25 mouse cellular contexts compared by ENCODE assay signal in the genomic region with DNA sequence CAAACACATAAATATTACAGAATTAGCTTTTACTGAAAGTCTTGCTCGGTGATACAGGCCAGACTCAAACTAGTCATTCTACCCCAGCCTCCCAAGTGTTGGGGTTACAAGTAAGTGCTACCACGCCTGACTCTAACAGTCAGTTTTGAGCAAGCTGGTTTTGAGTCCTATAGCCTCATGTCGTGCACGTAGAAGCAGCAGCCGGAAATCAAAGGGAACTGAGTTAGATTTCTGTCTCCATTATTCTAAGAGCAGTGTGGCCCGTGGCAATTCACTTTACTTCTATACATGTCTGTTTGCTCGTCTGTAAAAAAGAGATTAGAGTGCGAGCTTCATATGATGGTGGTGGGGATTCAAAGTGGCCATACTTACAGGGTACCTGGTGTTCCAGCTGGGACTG. TPM values are rescaled to one million over a fixed set of nuclear protein-coding genes. Genes with fewer than 3 reads are reported as not detected.
DNase-seq lines count a peak whose midpoint lies in the region; ATAC-seq and TF ChIP-seq lines count a peak whose summit lies in the region.
"Had no signal": no experiment of that assay in that cellular context is flagged by ENCODE, and none has a peak within 500 bp of the region (broad histone marks: within the 10 kb centered on the region; RNA-seq: fewer than 3 reads in every experiment).

No protein-coding gene starts in this region.

- H3K4me2 ChIP-seq in lung, postnatal 0 days (replicated peaks; ENCODE audit: low read depth, low read length) = no peak overlapping the region
- H3K4me2 ChIP-seq: embryonic facial prominence, embryonic 12.5 days; embryonic facial prominence, embryonic 15.5 days; heart, embryonic 11.5 days; hindbrain, embryonic 13.5 days had no signal

- peaks cover 23% of the 10 kb centered on the region for H3K4me1 ChIP-seq in thymus, adult 2 months (replicated peaks; ENCODE audit: control insufficient read depth, insufficient read depth, low read length)
- H3K4me1 ChIP-seq in bone marrow, adult 2 months (ENCODE audit: control insufficient read depth, insufficient read depth, low read length) = peaks cover 8% of the 10 kb centered on the region
- no peaks in the 10 kb centered on the region for H3K4me1 ChIP-seq in small intestine, adult 2 months (ENCODE audit: control insufficient read depth, insufficient read depth, insufficient read length, low read length)
- no peaks in the 10 kb centered on the region; the same call in 1 of the 2 replicates for H3K4me1 ChIP-seq in lung, postnatal 0 days (ENCODE audit: insufficient read depth, low read depth, low read length)
- H3K4me1 ChIP-seq: embryonic facial prominence, embryonic 12.5 days; embryonic facial prominence, embryonic 15.5 days; hindbrain, embryonic 13.5 days had no signal

- 80% methylated on average over 8 of the region's 8 CpGs for WGBS in thymus, adult 2 months
- 74% methylated on average over 8 of the region's 8 CpGs for WGBS in bone marrow, adult 2 months
- WGBS in small intestine, adult 2 months = 85% methylated on average over 8 of the region's 8 CpGs
- 90% methylated on average over 8 of the region's 8 CpGs for WGBS in lung, postnatal 0 days

- DNase-seq in thymus, adult 2 months = no peak
- no peak for DNase-seq in thymus, adult 18-20 months
- peak; percentile 57 for DNase-seq in CD4-positive, CD25-positive, alpha-beta regulatory T cell, adult 2 months (ENCODE audit: low read depth, low spot score)
- DNase-seq in heart, postnatal 4 days = no peak
- no peak for DNase-seq in lung, postnatal 0 days (ENCODE audit: low spot score)
- DNase-seq: adrenal gland, adult 2 months; adrenal gland, postnatal 14 days; cerebellum, adult 18-20 months; cerebellum, adult 9-10 months; cerebellum, postnatal 14 days; forebrain, postnatal 0 days; gastrocnemius, adult 2 months; gastrocnemius, postnatal 14 days had no signal

- H3K36me3 ChIP-seq in thymus, adult 2 months (ENCODE audit: control insufficient read depth, insufficient read depth, low read length) = no peaks in the 10 kb centered on the region
- no peaks in the 10 kb centered on the region for H3K36me3 ChIP-seq in small intestine, adult 2 months (ENCODE audit: control insufficient read depth, insufficient read depth, low read length)
- H3K36me3 ChIP-seq in lung, postnatal 0 days (ENCODE audit: insufficient read depth, low read length) = no peaks in the 10 kb centered on the region
- H3K36me3 ChIP-seq: embryonic facial prominence, embryonic 12.5 days; embryonic facial prominence, embryonic 15.5 days; G1E; hindbrain, embryonic 10.5 days; hindbrain, embryonic 13.5 days had no signal

- H3K9ac ChIP-seq in lung, postnatal 0 days (replicated peaks; ENCODE audit: low read depth) = no peak overlapping the region
- H3K9ac ChIP-seq: embryonic facial prominence, embryonic 12.5 days; embryonic facial prominence, embryonic 15.5 days; forebrain, postnatal 0 days; hindbrain, embryonic 13.5 days had no signal

- no peak overlapping the region for H3K4me3 ChIP-seq in thymus, adult 2 months (ENCODE audit: control insufficient read depth, insufficient read depth, low read length)
- no peak overlapping the region for H3K4me3 ChIP-seq in bone marrow, adult 2 months (replicated peaks; ENCODE audit: control insufficient read depth, low read depth, low read length)
- no peak overlapping the region for H3K4me3 ChIP-seq in small intestine, adult 2 months (ENCODE audit: low read depth, low read length)
- no peak overlapping the region for H3K4me3 ChIP-seq in lung, postnatal 0 days (ENCODE audit: low read depth, low read length)
- H3K4me3 ChIP-seq: embryonic facial prominence, embryonic 12.5 days; embryonic facial prominence, embryonic 15.5 days; gastrocnemius, adult 2 months; hindbrain, embryonic 10.5 days; hindbrain, embryonic 13.5 days had no signal

- no peaks in the 10 kb centered on the region for H3K27me3 ChIP-seq in thymus, adult 2 months (ENCODE audit: control insufficient read depth, insufficient read depth, low read length)
- no peaks in the 10 kb centered on the region for H3K27me3 ChIP-seq in small intestine, adult 2 months (ENCODE audit: control insufficient read depth, insufficient read depth, low read length)
- H3K27me3 ChIP-seq in lung, postnatal 0 days (replicated peaks; ENCODE audit: insufficient read depth, low read length) = no peaks in the 10 kb centered on the region
- H3K27me3 ChIP-seq: CH12.LX; embryonic facial prominence, embryonic 12.5 days; Patski had no signal

- no peak for TF ChIP-seq CTCF in thymus, adult 2 months (IDR thresholded peaks at IDR 0.05; ENCODE audit: borderline replicate concordance, control insufficient read depth, extremely low read depth, insufficient read depth, low read length, poor library complexity)
- TF ChIP-seq CTCF in bone marrow, adult 2 months (IDR thresholded peaks at IDR 0.05; ENCODE audit: control insufficient read depth, insufficient read depth, low read length) = no peak
- no peak for TF ChIP-seq CTCF in small intestine, adult 2 months (IDR thresholded peaks at IDR 0.05; ENCODE audit: extremely low read depth, insufficient read length, insufficient replicate concordance, low read depth, low read length)
- TF ChIP-seq CTCF in lung, postnatal 0 days (IDR thresholded peaks at IDR 0.05) = no peak

- peak overlapping the region; percentile 83 for H3K27ac ChIP-seq in thymus, adult 2 months (ENCODE audit: control insufficient read depth, insufficient read depth, low read length)
- peak overlapping the region; percentile 50; the same call in 1 of the 2 replicates for H3K27ac ChIP-seq in bone marrow, adult 2 months (ENCODE audit: control insufficient read depth, insufficient read depth, low read depth, low read length, poor library complexity)
- H3K27ac ChIP-seq in small intestine, adult 2 months (ENCODE audit: insufficient read depth, low read depth, low read length) = peak overlapping the region; percentile 38
- H3K27ac ChIP-seq in lung, postnatal 0 days (ENCODE audit: low read length) = no peak overlapping the region
- H3K27ac ChIP-seq: embryonic facial prominence, embryonic 12.5 days; embryonic facial prominence, embryonic 15.5 days; gastrocnemius, adult 2 months; hindbrain, embryonic 10.5 days; hindbrain, embryonic 13.5 days had no signal

- no peak for ATAC-seq in lung, postnatal 0 days
- ATAC-seq: forebrain, embryonic 14.5 days; forebrain, postnatal 0 days; hindbrain, embryonic 16.5 days; Patski had no signal

- no peak for TF ChIP-seq POLR2A in thymus, adult 2 months (IDR thresholded peaks at IDR 0.05; ENCODE audit: control insufficient read depth, extremely low read depth, insufficient read depth, low read length, poor library complexity)
- TF ChIP-seq POLR2A in bone marrow, adult 2 months (IDR thresholded peaks at IDR 0.05; ENCODE audit: borderline replicate concordance, control insufficient read depth, low read depth, low read length) = no peak
- no peak for TF ChIP-seq POLR2A in small intestine, adult 2 months (IDR thresholded peaks at IDR 0.05; ENCODE audit: low read depth, low read length)

- H3K9me3 ChIP-seq in lung, postnatal 0 days (ENCODE audit: low read length) = 0 out of 2 replicates have a peak, but pooled peaks cover 2% of the 10 kb centered on the region
- H3K9me3 ChIP-seq: embryonic facial prominence, embryonic 12.5 days; embryonic facial prominence, embryonic 15.5 days; G1E; hindbrain, embryonic 10.5 days; hindbrain, embryonic 13.5 days had no signal

- TF ChIP-seq EP300 in lung, postnatal 0 days (IDR thresholded peaks at IDR 0.05) = no peak

RNA-seq across cellular contexts. Expression of gene Ets1, which starts 25.1 kb away (rescaled TPM):
- polyA plus RNA-seq in thymus, adult 2 months (2012; rRNA removed) = 272 and 400 TPM in 2 replicates
- polyA plus RNA-seq in bone marrow, adult 2 months (2011; ENCODE audit: insufficient read depth, insufficient read length, low replicate concordance, missing spikeins) = 23.5 and 34.5 TPM in 2 replicates
- 4.7 and 10.2 TPM in 2 replicates for polyA plus RNA-seq in small intestine, adult 2 months (2012; rRNA removed)
- 100 to 1,000 TPM in 1 of 2 experiments, 10 to 100 TPM in 1; 97.5 to 106 TPM for total RNA-seq in heart, postnatal 4 days (2021)
- polyA plus RNA-seq in lung, postnatal 0 days (2015; fragmentation: Nextera tagmentation; extraction: Ambion mirVana) = 78.2 and 113 TPM in 2 replicates
- polyA plus RNA-seq: G1E had no signal
